Mouse (Mus musculus) heart, postnatal 0 days (tissue): ENCODE results near the gene Ints5.

Experiments used
- CTCF ChIP-seq: IDR thresholded peaks from 2 replicates; pipeline ENCODE4 v1.5.1; 2016; ENCODE audit warnings: antibody characterized with exemption, control low read depth, low read depth
- EP300 ChIP-seq: IDR thresholded peaks from 2 replicates; pipeline ENCODE4 v1.6.1; 2016; ENCODE audit warnings: antibody characterized with exemption, low read depth

GRCm38 (mm10) chr19:8943047-8943446 is 50.2 kb downstream of the Ints5 start:
- TF ChIP-seq CTCF, result no peak
- no peak for TF ChIP-seq EP300
